Mouse (Mus musculus): ENCODE results near the gene Nr2f1. TPM values are rescaled to one million over a fixed set of nuclear protein-coding genes. Genes with fewer than 3 reads are reported as not detected.

Gene Nr2f1
- total RNA-seq, 2 experiments from 2014 or later: 100 to 110 TPM

DNA sequence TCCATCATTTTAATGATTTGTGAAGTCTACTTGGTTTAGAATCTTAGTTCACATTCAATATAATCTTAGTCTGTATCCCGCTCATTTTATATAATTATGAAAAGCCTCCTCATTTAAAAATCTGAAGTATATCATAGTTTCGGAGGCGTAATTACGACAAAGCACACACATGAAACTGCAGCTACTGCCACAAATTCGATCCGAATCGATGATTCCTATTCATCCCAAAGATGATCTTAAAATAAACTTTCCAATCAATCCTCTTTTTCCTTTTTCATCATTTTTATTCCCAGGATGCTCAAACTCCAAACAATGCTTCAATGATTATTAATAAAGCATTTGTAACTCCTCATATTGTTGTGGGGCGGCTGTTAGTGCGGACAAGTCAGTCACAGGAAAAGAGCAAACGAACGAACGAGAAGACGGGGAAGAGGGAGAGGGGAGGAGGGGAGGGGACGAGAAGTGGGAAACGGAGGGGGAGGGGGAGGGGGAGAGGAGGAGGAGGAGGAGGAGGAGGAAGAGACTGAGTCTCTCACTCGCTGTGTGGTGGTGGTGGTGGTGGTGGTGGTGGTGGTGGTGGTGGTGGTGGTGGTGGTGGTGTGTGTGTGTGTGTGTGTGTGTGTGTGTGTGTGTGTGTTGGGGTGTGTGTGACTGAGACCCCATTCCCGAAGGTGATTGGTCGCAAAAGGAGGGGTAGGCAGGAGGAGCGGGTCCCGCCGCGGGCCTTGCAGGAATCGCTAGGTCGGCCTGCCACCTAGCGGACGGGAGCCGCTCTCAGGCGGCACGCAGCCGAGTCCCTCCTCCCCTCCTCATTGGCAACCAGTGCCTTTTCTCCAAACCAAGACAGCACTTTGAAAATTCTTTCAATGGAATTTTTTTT lies 1.7 kb upstream of the Nr2f1 start:
- peak; percentile 91 to 96 for DNase-seq (ENCODE audit: low spot score in 2 of 2)

DNA sequence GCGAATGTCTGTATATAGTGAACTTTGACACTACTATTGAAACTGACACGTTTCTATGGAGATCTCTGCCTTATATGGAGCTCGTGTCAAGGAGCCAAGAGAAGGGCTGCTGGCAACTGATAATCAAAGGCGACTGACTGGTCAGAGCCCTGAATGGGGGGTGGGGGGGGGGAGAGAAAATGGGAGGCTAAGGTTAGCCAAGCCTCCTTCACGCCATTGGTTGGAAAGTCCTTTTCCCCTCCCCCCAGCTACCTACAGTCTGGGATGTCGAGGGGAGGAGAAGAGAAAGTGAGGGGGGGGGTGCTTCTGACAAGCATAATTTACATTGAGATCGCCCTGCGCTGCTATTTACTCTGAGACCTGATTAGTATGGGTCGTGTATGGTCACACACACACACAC lies 850 bp upstream of the Nr2f1 start:
- peak; percentile 59 to 82 for DNase-seq (ENCODE audit: low spot score in 2 of 2)

DNA sequence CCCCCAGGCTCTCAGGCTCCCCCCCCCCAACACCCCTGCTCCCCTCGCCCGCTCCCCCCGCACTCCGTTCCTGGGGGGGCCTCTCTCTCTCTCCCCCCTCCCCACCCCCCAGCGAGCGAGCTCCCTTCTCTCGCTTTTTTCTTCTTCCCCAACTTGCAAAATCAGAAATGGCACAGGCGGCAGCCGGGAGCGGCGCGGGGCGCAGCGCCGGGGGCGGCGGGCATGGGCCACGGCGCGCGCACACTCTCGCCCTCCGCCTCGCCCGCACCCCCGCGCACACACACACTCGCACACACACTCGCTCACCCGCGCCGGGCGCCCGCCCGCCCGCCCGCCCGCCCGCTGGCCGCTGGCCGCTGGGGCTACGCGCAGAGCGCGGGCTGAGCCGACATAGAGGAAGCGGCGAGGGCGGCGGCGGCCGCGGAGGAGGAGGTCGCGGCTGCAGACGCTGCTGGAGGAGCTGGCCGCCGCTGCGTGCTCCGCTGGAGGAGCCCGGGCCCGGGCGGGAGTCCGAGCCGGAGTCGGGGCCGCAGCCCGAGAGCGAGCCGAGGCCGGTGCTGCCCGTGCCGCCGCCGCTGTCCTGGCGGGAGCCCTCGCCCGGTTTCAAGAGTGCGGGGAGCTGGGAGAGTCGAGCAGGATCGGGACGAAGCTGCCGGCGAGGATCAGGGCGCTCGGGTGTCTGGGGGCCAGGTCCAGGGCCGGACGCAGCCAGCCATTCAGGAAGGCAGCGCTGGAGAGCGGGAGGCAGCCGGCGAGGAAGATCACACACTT lies 501 bp downstream of the Nr2f1 start:
- peak in 1 of 2 experiments; percentile 64 for DNase-seq (ENCODE audit: low spot score in 2 of 2)

DNA sequence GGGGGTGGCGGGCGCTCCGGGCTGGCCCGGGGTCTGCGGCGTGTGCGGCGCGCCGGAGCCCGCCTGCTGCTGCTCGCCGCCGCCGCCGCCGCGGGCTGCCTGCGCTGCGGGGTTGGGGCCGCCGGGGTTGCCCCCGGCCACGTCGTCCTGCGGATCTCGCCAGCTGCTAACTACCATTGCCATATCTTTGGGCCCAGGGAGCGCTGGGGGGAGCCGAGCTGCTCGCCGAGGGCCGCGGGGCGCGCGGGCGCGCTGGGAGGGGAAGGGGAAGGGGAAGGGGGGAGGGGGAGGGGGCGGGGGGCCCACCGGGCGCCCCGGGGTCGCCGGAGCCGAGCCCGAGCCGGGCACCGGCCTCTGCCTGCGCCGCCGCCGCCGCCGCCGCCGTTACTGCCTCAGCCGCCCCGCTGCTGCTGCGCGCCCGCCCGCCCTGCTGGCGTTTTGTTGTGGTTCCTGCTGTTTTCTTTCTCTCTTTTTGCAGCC lies 1.1 kb downstream of the Nr2f1 start:
- peak in 1 of 2 experiments; percentile 43 for DNase-seq (ENCODE audit: low spot score in 2 of 2)

DNA sequence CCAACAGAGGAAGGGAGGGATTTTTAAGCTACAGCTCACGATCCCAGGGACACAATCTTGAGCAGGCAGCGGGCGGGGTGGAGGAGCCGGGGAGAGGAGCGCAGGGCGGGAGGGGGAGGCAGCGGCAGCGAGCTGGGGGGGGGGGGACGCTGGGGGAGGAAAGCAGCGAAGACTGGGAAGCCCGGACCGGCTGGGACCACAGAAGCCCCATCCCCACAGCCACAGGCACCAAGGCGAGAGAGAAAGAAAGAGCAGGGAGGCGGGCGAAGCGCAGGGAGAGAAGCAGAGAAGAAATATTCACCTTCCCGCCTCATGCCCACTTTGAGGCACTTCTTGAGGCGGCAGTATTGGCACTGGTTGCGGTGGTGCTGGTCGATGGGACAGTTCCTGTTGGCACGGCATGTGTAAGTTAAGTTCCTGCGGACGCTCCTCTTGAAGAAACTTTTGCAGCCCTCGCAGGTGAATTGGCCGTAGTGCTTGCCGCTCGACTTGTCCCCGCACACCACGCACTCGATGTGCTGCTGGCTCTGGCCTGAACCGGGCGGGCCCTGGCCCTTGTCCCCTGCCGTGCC lies 1.7 kb downstream of the Nr2f1 start:
- DNase-seq (ENCODE audit: low spot score in 2 of 2): peak in 1 of 2 experiments; percentile 57

DNA sequence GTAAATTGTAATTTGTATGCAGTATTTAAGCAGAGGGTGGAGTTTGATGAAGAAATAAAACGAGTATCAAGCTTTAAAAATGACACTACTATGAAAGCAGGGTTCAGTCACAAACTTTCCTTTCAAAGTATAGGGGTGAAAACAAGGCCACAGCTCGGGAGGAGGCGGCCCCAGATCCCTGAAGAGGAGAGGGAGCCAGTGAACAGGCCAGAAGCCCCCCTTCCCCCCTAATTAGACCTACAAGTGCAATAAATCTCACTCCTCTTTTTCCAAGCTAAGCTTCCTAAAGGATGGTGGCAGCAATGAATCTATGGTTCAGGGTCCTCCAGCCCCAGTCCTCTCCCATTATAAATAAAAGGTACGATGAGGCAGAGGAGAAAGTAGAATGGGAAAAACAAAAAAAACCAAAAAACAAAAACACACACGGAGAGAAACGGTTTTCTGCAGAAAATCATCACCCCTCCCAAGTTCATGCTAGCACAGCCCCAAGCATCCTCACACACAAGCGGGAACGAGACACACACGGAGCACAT lies 2.2 kb downstream of the Nr2f1 start:
- DNase-seq (ENCODE audit: low spot score in 2 of 2): peak in 1 of 2 experiments; percentile 37

DNA sequence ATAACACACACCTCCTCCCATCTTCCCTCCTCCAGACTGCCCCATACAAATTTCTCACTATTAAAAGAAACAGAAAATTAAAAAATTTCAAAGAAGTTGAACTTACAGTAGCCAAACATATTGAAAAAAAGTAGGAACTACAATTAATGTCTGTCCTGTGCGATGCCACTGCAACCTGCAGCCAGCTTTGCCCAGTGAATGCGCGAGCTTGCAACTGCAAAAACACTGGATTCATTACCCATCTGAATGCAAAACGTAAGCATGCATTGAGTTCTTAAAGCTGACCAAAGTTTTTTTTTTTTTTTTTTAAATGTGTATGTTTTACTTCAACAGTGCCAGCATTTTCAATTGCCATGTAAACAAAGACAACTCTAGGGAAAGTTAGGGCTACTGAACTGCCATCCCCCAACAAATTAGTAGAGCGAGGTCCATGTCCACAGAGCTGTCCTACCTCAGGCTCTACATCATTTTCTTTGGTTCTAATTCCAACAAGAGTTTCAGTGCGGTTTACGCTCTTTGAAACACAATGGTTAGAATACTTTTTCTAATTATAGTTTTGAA lies 3.2 kb downstream of the Nr2f1 start:
- peak in 1 of 2 experiments; percentile 25 for DNase-seq (ENCODE audit: low spot score in 2 of 2)

DNA sequence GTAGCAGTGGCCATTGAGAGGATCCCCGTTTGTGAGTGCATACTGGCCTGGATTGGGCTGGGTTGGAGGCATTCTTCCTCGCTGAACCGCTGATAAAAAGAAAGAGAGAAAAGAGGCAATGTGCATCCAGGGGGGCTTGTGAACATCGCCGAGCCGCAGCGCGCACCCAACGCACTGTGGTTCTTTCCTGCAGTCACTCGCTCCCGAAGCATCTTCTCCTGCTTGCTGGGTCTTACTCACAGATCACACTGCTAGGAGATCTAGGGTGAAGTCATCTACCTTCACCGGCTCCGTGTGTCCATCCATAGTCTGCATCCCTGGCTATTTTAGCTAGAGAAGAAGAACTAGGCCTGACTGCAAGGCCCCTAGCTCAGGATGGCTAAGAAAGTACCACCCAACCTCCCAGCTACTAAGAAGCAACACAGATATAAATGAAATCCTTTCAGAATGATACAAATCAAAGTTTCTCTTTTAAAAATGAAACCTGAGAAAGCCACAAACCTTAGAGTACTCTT lies 3.9 kb downstream of the Nr2f1 start:
- DNase-seq (ENCODE audit: low spot score in 2 of 2): no peak

DNA sequence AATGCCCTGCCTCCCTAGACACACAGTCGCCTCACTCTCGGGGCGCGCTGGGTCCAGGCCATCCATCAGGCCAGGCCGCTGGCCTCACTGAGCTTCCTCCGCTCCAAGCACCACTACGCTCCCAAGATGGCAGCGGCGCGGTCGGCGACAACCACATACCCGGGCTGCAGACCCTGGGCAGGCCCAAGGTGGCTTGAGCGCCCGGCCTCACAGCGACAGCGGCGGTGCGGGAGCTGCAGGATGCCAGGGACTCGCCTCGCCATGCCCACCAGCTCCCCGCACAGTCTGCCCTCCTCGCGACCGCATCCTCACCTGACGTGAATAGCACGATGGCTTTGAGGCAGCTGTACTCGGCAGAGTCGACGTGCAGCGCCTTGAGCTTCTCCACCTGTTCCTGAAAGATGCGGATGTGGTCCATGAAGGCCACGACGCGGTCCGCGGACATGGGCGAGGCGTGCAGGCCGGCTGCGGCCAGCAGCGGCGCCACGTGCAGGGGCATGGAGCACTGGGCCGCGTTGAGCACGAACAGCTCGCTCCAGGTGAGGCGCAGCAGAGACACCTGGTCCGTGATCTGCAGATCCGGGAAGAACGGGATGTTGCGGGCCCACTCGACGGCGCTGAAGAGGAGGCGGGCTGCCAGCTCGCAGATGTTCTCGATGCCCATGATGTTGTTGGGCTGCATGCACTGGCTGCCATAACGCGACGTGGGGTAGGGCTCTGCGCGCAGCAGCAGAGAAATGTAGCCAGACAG lies 4.5 kb downstream of the Nr2f1 start:
- peak in 1 of 2 experiments; percentile 77 for DNase-seq (ENCODE audit: low spot score in 2 of 2)

DNA sequence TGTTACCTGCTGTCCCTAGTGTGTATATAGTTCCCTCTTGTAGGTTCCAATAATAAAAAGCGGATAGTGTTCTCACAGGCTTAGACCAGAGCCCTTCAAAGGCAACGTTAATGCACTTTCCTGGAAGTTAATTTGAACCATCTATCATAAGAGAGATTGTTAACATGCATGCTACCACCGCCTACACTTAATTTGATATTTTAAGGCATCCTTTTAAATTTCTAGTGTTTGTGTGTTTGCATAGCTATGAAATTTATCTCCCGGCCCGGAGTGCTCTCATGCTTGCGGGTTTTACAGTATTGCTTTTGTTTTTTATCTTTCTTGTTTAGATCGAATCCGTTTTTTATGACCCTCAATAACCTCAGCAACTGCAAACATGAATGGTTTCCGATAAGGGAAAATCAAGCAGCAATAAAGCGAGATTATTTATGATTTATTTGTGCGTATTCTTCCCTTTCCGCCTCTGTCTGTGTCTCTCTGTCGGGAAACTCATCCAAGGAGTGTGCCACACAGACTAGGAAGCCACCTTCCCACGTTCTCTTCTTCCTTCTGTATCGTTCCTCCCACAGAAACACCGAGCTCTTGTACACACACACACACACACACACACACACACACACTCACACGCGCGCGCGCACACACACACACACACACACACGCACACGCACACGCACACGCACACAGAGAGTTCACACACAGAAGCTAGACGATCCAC lies 5.3 kb downstream of the Nr2f1 start:
- DNase-seq (ENCODE audit: low spot score in 2 of 2): peak in 1 of 2 experiments; percentile 9

DNA sequence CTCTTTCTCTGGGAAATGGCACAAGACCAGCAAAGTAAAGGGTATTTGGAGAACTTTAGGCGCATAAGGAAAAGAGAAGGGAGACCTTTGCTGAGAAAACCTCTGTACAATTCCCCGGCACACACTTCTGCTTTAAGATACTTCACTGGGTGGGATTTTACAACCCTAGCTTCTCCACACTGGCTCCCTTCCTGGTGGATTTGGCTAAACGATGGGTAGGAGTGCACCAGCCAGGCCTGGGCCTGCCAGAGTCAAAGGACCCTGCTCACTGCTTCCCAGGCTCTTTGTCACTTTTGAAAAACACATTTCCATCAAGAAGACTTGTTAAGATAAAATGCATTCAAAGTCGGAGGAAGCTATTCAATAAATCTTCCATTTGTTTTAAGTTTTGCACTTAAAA lies 6.3 kb downstream of the Nr2f1 start:
- peak in 1 of 2 experiments; percentile 61 for DNase-seq (ENCODE audit: low spot score in 2 of 2)

DNA sequence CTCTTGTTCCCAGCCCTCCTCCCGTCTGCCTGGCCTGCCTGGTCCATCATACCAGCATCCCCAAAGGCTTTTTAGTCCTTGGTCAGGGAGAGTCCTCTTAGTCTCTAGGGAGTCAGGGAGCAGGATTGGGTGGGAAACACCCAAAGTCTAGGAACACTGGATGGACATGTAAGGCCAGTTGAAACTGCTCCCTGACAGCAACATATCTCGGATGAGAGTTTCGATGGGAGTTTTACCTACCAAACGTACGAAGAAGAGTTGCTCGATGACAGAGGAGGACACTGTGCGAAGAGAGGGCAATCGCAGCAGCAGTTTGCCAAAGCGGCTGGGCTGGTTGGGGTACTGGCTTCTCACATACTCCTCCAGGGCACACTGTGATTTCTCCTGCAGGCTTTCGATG lies 10.0 kb downstream of the Nr2f1 start:
- DNase-seq (ENCODE audit: low spot score in 2 of 2): peak in 1 of 2 experiments; percentile 41

DNA sequence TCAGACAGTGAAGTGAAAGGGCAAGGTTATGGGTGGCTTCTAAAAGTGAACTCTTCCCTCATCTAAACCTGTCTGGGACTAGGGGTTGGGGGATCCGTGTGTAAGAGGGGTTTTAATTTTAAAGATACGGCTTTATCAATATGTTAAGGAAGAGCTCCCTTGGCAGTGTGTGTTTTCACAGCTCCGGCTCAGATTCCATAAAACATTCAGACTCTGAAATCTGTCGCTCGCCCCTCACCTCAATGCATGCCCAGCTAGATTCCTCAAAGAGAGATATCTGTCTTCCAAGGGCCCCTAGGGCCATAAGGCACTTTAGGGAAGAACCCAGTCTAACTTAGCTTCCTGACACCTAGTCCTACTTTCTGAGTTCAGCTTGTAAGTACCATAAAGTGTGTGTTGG lies 11.7 kb downstream of the Nr2f1 start:
- DNase-seq (ENCODE audit: low spot score in 2 of 2): peak in 1 of 2 experiments; percentile 6

DNA sequence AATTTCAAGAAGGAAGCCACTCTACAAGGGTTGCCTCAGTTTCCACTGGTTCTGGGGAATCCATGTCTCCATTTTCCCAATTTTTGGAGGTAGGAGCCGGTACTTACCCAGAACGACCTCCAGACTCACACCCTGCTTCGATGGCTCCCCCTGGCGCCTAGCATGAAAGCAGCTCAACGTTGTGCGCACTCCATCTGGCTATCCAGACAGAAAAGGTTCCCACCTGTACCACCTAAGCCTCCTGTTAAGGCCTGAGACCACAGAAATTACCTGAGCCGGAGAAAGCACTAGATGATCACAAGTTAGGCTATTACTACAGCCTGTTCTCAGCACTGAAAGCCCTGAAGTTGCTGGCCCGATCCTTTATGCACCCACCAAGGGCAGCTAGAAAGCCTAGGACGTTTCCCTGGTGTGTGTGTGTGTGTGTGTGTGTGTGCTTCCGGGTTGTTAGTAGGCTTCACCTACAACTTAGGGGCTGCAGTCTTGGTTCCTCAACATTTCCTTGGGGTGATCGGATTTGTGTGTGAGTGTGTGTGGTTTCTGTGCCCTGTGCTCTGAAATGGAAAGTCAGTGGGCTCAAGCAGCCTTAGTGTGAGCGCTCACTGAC lies 13.1 kb downstream of the Nr2f1 start:
- DNase-seq (ENCODE audit: low spot score in 2 of 2): peak in 1 of 2 experiments; percentile 41

DNA sequence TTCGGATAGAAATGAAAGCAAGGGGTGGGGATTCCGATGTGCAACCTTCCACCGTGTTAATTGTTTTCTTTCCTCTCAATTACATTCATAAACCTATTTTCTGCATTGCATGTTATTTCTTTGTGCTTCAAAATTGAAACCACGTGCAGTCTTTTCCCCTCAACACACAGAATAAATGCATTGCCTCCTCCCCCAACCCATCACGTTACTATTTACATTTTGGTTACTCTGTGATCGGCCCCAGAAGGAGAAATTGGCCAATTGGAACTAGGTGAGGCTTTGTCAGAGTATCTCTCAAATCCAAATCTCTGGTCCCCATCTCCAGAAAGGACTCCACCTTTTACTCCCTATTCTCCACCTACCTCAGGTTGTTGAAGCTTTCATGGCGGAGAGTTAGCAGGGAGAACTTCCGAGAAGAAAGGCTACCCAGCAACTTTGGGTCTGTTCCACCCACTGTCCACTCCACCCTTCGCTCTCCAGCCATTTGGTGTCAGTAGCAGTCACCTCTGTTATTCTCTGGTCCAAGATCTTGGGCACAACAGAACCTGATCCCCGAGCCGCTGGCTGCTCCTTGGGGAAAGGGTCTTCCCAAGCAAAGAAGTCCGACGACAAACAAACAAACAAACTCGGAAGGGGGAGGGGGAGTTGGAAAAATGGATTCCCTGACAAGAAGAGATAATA lies 14.6 kb downstream of the Nr2f1 start:
- DNase-seq (ENCODE audit: low spot score in 2 of 2): no peak

DNA sequence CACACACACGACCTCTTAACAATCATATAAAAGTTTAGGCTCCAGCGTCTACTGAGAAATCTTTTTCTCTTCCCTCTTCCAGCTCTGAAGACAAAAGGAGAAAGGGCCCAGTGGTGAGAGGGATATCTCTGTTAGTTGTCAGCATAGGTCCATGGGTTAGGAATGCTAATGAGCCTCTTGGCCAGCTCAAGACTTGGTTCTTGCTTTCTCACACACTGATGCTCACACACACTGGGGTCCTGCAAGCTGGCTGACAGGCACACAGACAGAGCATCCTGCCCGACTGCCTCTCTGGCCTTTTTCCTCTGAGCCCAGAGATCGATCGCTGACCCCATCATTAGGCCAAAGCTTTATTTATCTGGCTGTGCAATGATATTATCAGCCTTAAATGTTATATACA lies 15.6 kb downstream of the Nr2f1 start:
- no peak for DNase-seq (ENCODE audit: low spot score in 2 of 2)

DNA sequence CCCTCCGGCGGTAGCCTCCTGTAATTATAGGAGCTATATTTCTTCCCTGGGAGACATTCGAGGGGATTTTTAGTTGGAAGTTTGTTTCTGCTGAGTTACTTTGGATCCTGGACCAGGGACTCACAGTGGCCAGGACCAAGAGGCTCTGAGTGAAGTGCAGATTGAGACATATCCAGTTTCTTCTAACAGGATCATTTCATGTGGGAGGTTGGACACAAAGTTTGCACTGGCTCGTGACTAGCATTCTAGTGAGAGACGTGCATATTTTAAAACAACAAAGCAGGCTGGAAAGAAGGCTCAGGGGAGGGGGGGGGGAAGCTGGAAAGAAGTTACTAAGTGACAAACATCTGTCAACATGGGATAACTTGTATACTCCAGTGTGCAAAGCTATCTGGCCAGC lies 16.6 kb downstream of the Nr2f1 start:
- DNase-seq (ENCODE audit: low spot score in 2 of 2): no peak

DNA sequence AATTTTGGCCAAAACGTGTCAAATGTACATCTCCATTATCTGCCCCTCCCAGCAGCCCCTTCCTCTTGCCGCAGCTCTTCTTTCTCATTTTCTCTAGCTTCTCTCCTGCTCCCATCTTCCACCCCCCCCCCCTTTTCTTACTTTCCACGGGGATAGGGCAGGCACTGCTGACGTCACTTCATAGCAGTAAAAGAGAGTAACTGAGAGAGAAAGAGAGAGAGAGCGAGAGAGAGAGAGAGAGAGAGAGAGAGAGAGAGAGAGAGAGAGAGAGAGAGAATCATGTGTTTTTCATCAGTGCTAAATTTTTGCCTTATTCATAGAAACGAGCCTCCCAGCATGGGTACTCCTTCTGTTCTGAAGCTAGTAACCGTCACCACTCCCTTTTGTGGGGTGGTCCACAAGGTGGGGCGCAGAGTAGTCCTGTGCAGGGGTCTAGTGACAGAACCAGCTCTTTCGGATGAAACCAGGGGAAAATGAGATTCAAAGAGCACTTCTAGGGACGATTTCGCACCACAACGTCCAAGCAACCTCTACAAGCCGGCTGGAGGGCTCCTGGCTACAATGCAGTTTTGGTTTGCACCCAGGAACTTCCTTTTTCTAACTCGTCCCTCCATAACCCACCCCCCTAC lies 17.5 kb downstream of the Nr2f1 start:
- DNase-seq (ENCODE audit: low spot score in 2 of 2): no peak
